Mouse (Mus musculus) heart, adult 2 months (tissue): ENCODE results near the gene Ube2e1.

ENCODE experiments used
- CTCF ChIP-seq: fragments of 200-600 bp; IDR thresholded peaks from 2 replicates; pipeline ENCODE4 v1.8.1; 2022; ENCODE audit warnings: antibody characterized with exemption, mild to moderate bottlenecking, moderate library complexity
- EP300 ChIP-seq: fragments of 200-500 bp; IDR thresholded peaks from 2 replicates; pipeline ENCODE4 v1.6.1; 2011; ENCODE audit warnings: low read depth, low read length, control low read depth; ENCODE audit not compliant: insufficient read depth
- POLR2A ChIP-seq: fragments of 200-500 bp; IDR thresholded peaks from 2 replicates; pipeline ENCODE4 v1.6.1; 2011; ENCODE audit warnings: mild to moderate bottlenecking, low read depth, low read length, control low read depth; ENCODE audit not compliant: insufficient read depth

DNA sequence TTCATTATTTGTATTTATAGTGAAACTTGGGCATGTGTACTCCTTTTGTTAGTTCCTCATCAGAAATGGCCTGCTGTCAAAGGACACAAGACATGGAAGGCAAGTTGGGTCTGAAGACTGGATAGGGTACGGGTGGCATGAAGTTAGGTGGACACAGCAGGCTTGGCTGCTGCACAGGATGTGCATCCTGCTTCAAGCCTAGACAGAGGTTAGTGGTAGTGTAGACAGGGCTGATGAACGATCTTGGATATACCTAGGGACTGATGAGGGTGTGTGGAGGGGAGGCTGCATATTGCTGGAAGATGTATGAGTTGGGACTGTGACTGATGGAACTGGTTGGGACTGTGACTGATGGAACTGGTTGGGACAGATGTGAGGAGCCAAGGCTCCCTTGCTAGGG lies 32.8 kb downstream of the Ube2e1 start:
- TF ChIP-seq CTCF (no peak), EP300 (no peak), POLR2A (no peak)
